Mouse (Mus musculus) induced T-regulatory cell, adult 2 months (primary cell): ENCODE results near the gene Adgrl3.
"Not testable (repeated sequence)": the region's sequence is repeated elsewhere in the genome, so short reads cannot be mapped to it uniquely, and the experiment has no call there.

Experiments used
- DNase-seq: peaks from one replicate; pipeline ENCODE4 v3.0.0-alpha.2; 2012; ENCODE audit warnings: low read depth

Adgrl3 gene

DNA sequence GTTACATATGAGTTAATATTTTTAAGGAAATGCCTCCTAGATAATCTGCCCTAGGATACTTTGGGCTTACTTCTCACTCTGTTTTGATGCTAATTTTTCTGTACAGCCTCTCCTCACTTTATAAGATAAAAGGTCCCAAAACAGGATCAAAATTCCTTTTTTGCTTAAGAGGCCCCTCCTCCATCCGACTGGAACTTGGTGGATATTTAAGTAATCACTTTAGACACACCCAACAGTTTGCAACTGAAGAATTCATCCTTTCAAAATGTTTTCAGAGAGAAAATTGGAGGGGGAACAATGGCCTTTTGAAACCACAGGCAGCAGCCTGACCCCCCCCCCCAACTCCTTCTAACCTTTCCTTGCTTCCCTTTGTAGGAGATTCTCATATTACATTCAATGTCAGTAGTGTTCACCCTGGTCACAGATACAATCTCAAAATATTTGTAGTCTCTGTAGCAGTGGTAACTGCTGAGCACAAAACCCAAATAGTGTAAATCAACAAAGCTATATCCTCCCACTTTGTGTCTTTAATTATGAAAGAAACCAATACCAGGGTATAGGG lies 385.7 kb downstream of the Adgrl3 start:
- DNase-seq, result no peak

DNA sequence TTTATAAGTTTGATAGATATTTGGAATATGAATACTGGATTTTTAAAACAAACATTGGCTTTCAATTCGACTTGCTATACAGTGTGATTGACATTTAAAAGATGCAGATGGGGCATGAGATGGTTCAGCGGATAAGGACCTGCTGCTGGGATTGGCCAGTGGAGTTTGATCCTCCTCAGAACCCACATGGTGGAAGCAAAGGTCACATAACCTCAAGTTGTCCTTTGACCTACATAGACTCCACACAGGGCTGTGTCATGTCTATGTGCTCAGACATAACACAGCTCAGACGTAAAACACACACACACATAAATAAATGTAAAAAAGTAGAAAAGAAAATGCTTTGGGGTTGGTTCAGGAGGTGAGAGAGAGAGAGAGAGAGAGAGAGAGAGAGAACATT lies 397.4 kb downstream of the Adgrl3 start:
- no peak for DNase-seq

DNA sequence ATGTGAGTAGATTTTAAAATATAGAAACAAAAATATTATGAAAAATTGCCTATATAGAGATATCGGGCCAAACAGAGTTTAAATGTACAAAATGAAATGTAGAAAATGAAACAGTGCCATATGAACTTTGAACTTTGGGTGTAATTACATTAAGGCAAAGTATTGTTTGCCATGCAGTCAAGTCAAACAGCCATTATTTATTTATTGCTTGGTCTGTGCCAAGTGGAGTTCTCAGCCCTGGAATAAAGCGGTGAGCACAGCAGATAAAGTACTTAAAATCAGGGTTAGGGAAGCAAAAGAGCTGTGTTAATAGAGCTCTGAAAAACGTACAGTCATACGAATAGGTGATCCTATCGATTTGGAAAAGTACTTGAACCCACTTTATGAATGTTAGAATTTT lies 407.5 kb downstream of the Adgrl3 start:
- no peak for DNase-seq

DNA sequence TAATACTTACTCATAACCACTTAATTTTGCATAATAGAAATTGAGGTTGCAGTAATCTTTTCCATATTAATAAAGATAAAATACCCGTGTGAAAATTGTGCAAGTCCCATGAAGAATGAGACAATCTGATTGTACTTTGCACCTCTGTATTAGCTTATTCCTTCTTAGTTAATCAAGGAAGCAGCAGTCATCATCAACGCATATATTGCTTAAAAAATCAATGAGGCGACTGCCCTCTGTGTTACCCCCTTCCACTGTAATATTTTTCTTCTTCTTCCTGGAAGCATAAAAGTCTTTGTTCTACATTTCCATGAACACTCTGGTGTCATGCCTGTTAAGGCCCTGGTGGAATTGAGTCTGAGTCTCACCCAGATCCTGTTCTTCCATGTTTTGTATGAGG lies 416.4 kb downstream of the Adgrl3 start:
- DNase-seq, result no peak

DNA sequence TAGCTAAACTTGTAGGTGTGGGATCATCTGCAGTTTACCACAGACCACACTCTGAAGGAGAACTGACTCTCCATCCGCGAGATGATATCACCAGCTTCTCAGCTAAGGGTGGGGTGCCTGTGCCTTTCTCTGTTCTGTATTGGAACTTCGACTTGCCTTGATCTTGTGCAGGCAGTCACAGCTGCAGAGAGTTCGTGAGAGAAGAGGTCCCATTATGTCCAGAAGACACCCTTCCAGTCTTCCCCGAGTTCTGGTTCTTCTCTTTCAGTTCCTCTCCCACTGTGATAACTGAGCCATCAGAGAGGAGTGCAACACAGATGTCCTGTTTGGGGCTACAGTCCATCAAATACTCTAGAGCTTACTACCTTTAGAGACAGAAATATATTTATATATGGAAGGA lies 422.2 kb downstream of the Adgrl3 start:
- no peak for DNase-seq

DNA sequence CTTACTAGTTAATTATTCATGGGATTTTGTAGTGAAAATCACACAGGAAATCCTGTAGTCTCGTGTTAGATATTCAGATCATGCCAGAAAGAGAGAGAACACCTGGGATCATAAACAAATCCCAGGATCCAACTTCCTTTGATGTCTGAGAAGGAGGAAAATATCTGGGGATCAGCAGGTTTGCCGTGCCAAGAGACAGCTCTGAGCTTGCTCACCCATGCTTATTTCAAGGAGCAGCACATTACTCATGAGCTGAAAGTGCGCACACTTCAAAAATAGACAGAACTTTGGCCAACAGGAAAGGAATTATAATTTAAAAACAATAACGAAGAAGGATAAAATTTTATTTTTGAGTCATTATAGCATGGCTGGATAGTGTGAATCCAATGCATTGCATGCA lies 446.0 kb downstream of the Adgrl3 start:
- no peak for DNase-seq

DNA sequence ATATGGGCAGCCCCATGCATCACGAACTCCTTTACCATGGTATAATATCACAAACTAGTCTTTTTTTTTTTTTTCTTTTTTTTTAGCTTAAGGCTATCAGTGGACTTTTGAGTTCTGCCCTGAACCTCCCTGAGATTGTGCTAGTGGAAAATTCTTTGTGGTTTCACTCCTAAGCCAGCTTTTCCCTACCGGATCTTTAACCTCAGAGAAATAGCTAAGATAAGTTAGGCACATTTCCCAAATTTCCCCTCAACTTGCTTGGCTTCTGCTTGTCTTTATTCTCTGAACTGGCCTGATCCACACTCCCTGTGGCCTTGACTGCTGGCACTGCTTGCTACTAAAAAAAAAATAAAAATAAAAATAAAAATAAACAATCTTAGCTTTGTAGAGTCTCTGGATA lies 454.7 kb downstream of the Adgrl3 start:
- DNase-seq, result no peak

DNA sequence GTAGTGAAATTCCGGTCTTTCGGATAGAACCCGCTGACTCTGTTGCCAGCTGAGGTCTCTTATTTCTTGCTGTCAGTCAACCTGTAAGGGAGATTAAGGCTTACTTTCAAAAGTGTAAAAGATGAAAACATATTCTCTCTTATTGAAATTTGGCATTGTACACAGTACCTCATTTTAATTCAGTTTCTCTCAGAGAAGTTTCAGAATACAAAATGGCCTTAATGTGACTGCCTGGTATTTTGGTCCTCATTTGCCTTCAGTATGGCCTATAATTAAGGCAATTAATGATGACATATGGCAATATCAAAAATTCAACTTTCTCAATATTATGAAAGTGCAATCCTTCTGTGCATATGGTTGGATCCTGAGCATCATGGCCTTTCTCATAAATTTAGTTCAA lies 455.5 kb downstream of the Adgrl3 start:
- DNase-seq, result no peak

DNA sequence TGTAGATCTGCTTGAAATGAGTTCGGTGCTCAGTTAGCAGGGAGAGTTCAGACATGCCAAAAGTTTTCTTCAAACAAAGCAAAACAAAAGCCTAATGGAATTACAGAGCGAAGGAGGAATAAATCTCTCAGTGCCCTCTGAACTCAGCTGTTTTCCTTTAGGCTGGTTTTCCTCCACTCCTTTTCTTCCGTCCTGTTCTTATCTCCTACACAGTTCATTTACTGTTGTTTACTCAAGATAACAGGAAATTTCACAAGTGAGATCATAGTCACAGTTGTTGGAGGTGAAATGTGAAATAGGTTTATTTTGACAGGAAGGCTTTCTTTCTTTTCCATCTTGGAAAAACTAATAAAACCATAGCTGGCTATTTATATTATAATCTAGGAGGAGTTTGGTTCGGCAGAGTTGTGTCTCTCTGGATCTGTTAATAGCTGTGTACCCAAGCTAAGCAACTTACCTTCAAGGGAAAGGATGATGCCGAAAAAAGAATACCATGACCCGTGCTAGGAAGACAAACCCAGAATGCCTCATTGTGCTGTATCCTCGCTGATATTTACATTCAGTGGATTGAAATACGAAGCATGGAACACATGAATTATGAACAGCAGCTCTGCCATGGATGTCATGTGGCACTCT lies 456.2 kb downstream of the Adgrl3 start:
- DNase-seq, result no peak

DNA sequence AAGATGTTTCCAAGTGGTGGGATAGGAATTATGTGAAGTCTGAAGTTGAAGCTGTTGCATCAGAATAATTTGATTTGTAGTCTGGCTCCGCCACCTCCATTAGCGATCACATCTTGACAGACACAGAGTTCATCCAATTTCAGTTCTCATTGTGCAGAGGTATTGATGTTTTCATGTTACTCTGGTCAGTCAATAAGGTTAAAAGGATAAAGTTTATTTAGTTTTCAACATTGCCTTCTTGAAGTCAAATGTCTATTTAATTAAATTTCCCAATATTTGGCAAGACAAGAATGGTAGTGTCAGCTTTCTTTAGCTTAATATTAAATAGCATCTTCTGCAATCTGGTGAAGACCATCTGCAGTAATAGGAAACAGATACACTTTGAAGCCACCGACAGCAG lies 461.0 kb downstream of the Adgrl3 start:
- DNase-seq, result no peak

DNA sequence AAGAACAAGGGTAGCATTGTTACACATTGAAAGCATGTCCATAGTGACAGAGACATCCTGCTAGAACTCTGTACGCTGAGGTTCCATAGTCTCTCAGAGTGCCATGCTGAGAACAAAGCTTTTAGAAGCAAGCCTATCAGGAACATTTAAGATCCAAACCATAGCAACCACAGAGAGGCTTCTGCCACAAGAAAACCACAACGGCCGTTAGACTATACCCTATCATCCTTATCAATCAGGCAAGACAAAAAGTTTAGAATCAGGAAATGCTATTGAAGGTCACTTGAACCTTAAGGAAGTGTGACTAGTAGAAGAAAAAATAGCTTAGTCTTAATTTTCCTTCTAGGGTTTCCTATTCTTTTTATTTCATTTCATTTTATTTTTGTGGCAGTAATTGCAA lies 464.0 kb downstream of the Adgrl3 start:
- no peak for DNase-seq

DNA sequence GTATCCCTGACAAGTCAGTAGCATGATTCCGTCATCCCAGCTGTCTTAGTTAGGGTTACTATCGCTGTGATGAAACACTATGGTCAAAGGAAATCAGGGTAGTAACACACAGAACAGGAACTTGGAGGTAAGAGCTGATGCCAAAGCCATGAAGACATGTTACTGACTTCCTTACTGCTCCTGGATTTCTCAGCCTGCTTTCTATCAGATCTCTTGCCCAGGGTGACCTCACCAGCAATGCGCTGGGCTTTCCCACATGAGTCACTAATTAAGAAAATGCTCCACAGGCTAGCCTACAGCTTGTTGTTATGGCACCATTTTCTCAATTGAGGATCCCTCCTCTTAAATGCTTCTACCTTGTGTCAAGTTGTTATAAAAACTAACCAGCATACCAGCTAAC lies 481.1 kb downstream of the Adgrl3 start:
- no peak for DNase-seq

DNA sequence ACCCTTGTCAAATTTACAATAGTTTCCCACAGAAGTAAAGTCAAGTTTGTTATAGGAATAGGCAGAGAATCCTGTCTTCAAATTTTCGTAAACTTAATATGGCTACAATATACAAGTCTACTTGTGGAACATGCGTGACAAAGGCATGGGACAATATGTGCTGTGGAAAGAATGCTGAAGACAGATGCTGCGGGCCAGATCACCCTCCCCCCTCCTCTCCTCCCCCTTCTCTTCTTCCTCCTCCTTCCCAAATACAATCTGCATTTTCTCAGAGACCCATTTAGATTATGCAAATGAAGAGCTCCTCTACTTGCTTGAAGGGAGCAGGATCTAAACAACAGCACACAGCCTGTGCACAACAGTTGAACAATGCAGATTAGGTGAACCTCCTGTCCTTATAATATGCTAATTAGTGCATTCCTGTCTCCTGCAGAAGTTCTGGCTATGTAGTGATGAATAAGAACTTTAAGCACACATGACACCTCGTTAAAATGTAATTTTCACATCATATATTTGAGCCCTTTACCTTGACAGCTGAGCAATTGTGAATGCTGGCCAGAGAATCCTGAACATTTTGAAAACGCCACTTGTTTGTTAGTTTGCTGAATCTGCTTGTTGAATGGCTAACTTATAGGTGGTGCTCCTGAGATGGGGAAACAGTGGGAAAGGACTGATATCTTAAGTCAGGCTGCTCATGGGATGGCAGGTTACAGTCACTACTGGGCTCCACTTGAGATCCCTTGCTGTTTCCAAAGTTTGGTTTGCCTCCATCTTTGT lies 499.0 kb downstream of the Adgrl3 start:
- no peak for DNase-seq

DNA sequence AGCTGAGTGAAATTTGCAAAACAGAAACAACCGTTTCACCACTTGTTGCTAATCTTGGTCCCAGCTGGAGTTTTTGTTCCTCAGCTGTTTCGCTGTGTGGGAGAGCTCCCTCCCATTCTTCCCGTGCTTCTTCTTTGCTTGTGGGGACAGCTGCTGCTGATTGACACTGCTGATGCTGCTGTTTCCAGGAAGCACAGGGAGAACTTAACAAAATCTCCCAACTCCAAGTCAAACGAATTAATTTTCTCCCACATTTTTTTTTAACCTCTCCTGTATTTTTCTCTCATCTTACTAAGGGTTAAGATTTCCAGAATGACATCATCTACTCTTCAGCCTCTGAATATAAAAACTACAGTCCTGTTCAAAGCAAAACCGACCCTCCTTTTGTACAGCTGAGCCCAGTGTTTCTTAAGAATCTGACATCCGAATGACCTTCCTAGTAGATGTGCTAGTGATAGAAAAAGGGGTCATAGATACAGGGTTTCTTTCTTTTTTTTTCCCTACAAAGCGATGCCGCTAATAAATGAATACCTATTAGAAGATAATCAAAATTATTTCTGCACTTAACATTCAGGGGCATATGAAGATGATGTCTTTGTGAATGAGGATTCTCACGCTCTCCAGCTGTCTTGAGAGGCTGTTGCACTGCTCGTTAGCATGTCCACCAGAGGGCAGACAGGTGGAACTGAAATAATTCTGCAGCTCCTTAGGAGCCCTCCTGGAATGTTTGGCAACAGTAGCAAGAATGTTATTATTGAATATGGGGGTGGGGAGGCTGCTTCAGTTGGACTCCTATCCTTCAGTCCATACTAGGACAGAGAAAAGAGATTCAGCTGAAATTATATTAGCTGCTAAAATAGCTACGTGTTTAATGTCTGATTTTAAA lies 499.8 kb downstream of the Adgrl3 start:
- DNase-seq, result no peak

DNA sequence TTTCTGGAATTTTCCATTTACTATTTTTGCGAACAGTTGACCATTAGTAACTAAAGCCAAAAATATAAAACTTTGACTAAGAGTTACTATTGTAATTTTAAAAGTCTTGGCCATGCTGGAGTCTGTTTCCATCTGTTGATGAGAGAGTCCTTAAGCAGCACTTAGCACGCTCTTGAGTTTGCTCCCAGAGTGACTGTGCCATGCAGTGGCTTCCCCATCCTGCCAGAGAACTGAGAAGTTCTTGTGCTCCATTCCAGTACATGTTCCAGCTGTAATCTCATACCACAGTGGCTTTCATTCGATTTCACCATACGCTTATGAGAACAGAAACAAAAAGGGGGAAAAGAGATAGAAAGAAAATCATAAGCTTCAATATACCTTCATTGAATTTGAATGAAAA lies 502.8 kb downstream of the Adgrl3 start:
- DNase-seq, result no peak

DNA sequence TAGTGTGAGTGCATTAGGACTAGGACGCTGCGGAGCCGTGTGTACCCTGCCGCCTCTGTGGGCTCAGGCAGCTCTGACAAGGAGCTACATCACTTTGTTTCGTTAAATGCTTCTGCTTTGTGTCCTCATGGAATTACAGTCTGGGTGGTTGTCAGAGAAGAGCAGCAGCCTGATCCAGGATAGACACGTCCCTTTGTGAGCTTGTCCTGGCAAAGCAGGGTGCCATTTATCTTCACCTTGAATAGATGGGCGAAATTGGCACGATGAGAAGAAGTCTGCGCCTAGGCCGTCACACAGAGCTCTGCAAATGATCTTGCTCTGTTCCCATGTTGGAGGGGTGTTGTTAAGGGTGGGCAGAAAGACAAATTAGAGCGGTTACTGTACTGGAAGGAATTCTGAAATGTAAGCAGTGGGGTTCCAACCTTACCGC lies 504.6 kb downstream of the Adgrl3 start:
- no peak for DNase-seq

DNA sequence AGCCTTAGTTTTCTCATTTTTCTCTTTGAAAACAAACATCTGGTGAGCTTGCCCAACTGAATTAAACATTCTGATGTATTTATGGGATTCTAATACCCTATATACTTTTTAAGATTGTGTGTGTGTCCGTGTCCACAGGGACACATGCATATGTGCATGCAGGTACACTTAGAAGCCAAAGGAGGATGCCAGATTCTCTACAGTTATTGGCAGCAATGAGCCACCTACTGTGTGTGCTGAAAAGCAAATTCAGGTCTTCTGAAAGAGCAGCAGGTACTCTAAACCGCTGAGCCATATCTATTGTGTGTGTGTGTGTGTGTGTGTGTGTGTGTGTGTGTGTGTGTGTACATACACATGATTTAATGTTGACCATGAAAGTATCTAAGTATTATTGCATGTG lies 505.4 kb downstream of the Adgrl3 start:
- no peak for DNase-seq

DNA sequence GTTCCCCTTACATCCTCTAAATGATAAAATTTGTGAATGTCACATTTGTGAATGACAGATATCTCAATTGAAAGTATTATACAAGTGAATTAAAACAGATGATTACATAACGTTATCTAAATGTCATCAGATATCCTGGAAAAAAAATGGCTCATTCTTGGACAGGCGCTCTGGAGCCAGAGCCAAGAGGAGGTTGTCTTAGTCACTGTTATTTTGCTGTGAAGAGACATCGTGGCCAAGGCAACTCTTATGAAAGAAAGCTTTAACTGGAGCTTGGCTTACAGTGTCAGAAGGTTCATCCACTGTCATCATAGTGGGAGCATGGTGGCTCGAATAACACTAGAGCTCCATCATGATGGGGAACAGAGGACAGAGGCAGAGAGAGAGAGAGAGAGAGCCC lies 511.7 kb downstream of the Adgrl3 start:
- no peak for DNase-seq

DNA sequence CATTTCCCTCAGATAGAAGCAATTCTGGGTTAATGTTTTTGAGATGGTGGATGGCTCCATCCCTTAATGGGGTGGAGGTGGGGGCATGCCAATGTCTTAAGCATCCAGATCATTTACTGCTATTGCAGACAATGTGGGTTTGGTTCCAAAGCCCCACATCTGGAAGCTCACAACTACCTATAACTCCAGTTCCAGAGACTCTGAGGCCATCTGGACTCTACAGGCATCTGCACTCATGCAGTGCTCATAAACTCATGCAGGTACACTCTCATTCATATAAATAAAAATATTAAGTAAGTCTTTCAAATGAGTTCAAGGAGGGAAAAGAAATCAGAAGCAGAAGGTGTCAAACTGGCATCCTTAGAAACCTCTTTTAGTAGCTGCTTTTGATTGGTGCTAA lies 530.3 kb downstream of the Adgrl3 start:
- DNase-seq, result no peak

DNA sequence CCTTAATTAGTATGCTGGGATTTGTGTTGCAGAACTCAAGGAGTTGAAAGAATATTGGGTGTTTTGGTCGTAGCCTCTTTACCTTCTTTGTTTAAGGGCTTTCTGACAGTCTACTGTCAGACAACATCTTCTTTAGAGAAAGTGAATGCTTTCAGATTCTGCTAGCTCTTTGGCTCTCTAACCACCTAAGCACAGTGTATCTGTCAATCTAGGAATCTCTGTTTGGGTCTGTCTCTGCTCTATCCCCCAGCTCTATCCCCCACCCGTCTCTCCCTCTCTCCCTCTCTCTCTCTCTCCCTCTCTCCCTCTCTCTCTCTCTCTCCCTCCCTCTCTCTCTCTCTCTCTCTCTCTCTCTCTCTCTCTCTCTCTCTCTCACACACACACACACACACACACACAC lies 535.2 kb downstream of the Adgrl3 start:
- DNase-seq, result not testable (repeated sequence)

DNA sequence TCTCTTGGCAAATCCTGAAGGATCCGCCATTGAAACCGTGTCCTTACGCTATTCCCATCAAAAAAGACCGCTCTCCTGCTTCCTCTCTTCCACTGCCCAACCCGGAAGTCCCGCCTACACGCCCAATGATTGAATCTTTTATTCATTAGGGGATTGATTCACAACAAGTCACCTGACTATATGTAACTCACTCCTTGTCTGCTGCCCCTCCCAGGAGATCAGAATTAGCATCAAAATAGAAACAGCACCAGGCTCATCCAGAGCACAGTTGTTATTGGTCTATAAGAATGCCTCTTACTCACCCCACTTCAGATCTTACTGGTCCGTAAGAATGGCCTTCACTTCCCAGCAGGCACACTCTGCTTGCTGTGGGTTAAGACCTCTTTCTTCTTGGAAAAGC lies 536.1 kb downstream of the Adgrl3 start:
- no peak for DNase-seq

DNA sequence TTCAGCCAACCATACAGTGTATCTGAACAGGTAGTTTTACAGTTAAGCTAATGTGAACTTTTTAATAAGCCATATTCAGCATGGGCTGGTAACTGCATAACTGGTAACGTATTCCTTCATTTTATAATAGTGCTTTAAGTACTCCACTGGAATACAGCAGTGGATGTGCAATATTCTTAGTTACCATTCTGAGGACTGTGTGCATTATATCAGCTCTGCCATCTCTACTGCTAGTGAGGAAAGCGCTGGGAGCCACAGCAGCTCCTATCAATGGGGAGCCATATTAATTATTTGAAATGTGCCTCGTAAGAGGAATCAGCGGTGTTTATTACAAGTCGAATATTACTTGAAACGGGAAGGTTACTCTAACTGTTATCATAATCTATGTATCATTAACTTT lies 539.0 kb downstream of the Adgrl3 start:
- DNase-seq, result no peak

DNA sequence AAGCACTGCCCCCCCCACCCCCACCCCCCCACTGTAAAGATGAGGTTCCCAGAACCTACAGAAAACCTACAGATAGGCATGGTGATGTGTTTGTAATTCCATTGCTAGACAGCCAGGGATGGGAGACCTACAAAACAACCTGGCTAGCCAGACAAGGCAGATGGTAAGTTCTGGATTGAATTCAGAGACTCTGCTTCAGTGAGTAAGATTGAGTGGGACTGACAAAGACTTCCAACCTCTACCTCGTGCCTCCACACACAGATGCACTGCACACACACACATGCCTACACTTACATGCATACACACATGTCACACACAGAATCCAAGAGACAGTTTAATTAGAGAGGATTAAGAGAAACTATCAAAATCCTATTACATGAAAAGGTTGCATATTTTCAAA lies 544.4 kb downstream of the Adgrl3 start:
- DNase-seq, result no peak
